Mouse (Mus musculus): Measurements from ENCODE around the gene Atpaf1.

Atpaf1 gene

GRCm38 (mm10) chr4:115850631-115851030 is 66.0 kb downstream of the Atpaf1 start:
- DNase-seq = no peak

GRCm38 (mm10) chr4:115851569-115851968 is 67.0 kb downstream of the Atpaf1 start:
- no peak for DNase-seq

- DNase-seq = no peak
These were observed 70.5 kb downstream of the Atpaf1 start for GRCm38 (mm10) chr4:115855100-115855499.

GRCm38 (mm10) chr4:115855609-115856008 is 71.0 kb downstream of the Atpaf1 start:
- no peak for DNase-seq

- DNase-seq = no peak
These were observed 71.7 kb downstream of the Atpaf1 start for GRCm38 (mm10) chr4:115856282-115856681.

- DNase-seq = no peak
These were observed 72.8 kb downstream of the Atpaf1 start for GRCm38 (mm10) chr4:115857293-115857883.

GRCm38 (mm10) chr4:115863352-115863751 is 78.7 kb downstream of the Atpaf1 start:
- no peak for DNase-seq

- DNase-seq = no peak
These were observed 79.3 kb downstream of the Atpaf1 start for GRCm38 (mm10) chr4:115863880-115864279.

Data from cerebellum, postnatal 36 days (tissue).